Mouse (Mus musculus): ENCODE measurements around the gene Tenm3. TPM values are rescaled to one million over a fixed set of nuclear protein-coding genes. Genes with fewer than 3 reads are reported as not detected.

Gene Tenm3
- total and polyA plus RNA-seq, 3 experiments, result 0.03 to 0.08 (median 0.07) TPM

GRCm38 (mm10) chr8:48315605-48316004 is 528.1 kb downstream of the Tenm3 start:
- Histone ChIP-seq H3K4me1 (ENCODE audit: control insufficient read depth in 1 of 2, insufficient read depth in 2 of 2) (no peaks in the 10 kb centered on the region), H3K9ac (ENCODE audit: insufficient read depth, low read depth) (no peak overlapping the region), H3K79me2 (replicated peaks; ENCODE audit: control insufficient read depth, extremely low read depth, insufficient read depth, poor library complexity, severe bottlenecking) (no peaks in the 10 kb centered on the region), H3K4me2 (ENCODE audit: insufficient read depth, low read depth, poor library complexity, severe bottlenecking) (no peak overlapping the region), H3K27me3 (replicated peaks) (no peaks in the 10 kb centered on the region), H3K27ac (ENCODE audit: insufficient read depth, low read depth) (no peak overlapping the region), H3K4me3 (replicated peaks in 1 of 3; ENCODE audit: low read depth in 2 of 3, low read length in 2 of 3, poor library complexity in 1 of 3) (no peak overlapping the region), H3K9me3 (replicated peaks; ENCODE audit: low read length) (peaks cover 59% of the 10 kb centered on the region), H3K36me3 (replicated peaks in 1 of 2; ENCODE audit: control insufficient read depth in 1 of 2, insufficient read depth in 1 of 2, low read length in 1 of 2) (no peaks in the 10 kb centered on the region)
- DNase-seq (ENCODE audit: extremely low read depth), result no peak
- dilution Hi-C loops (cut with MboI; ENCODE audit: extremely low pct_ligation_motif_present, extremely low pct_unique_long_range_greater_than_20kb, low sequenced_read_pairs) (no loop called here), in situ Hi-C loops (cut with MboI; ENCODE audit: low pct_ligation_motif_present, low pct_unique_long_range_greater_than_20kb, low sequenced_read_pairs) (no loop called here)
- TF ChIP-seq POLR2AphosphoS2 (IDR thresholded peaks at IDR 0.05; ENCODE audit: low read depth, low read length), result no peak
- no peak for TF ChIP-seq JUND (conservative IDR thresholded peaks at IDR 0.05; ENCODE audit: low read depth, low read length)
- TF ChIP-seq RAD21 (IDR thresholded peaks at IDR 0.05; ENCODE audit: low read depth, low read length), result no peak
- no peak for TF ChIP-seq TBP (conservative IDR thresholded peaks at IDR 0.05; ENCODE audit: low read depth, low read length)
- no peak for TF ChIP-seq KAT2A (IDR thresholded peaks at IDR 0.05; ENCODE audit: insufficient replicate concordance, low read length)
- no peak for TF ChIP-seq TCF12 (IDR thresholded peaks at IDR 0.05; ENCODE audit: low read depth, low read length)
- TF ChIP-seq MXI1 (IDR thresholded peaks at IDR 0.05; ENCODE audit: low read depth, low read length), result no peak
- no peak for TF ChIP-seq MYC (IDR thresholded peaks at IDR 0.05; ENCODE audit: low read depth, low read length)
- no peak for TF ChIP-seq EP300 (IDR thresholded peaks at IDR 0.05; ENCODE audit: low read length)
- no peak for TF ChIP-seq ZC3H11A (IDR thresholded peaks at IDR 0.05; ENCODE audit: low read depth, low read length)
- no peak for TF ChIP-seq ELF1 (IDR thresholded peaks at IDR 0.05; ENCODE audit: low read depth, low read length)

- H3K4me2 ChIP-seq (ENCODE audit: insufficient read depth, low read depth, poor library complexity, severe bottlenecking), result no peak overlapping the region
- no peaks in the 10 kb centered on the region for H3K79me2 ChIP-seq (replicated peaks; ENCODE audit: control insufficient read depth, extremely low read depth, insufficient read depth, poor library complexity, severe bottlenecking)
- dilution Hi-C loops (cut with MboI; ENCODE audit: extremely low pct_ligation_motif_present, extremely low pct_unique_long_range_greater_than_20kb, low sequenced_read_pairs), result no loop called here
- H3K36me3 ChIP-seq (replicated peaks in 1 of 2; ENCODE audit: control insufficient read depth in 1 of 2, insufficient read depth in 1 of 2, low read length in 1 of 2), result no peaks in the 10 kb centered on the region
- H3K4me1 ChIP-seq (ENCODE audit: control insufficient read depth in 1 of 2, insufficient read depth in 2 of 2), result no peaks in the 10 kb centered on the region
- H3K9me3 ChIP-seq (replicated peaks; ENCODE audit: low read length), result peaks cover 58% of the 10 kb centered on the region
- no peaks in the 10 kb centered on the region for H3K27me3 ChIP-seq (replicated peaks)
- no peak overlapping the region for H3K4me3 ChIP-seq (replicated peaks in 1 of 3; ENCODE audit: low read depth in 2 of 3, low read length in 2 of 3, poor library complexity in 1 of 3)
- in situ Hi-C loops (cut with MboI; ENCODE audit: low pct_ligation_motif_present, low pct_unique_long_range_greater_than_20kb, low sequenced_read_pairs), result no loop called here
- DNase-seq (ENCODE audit: extremely low read depth), result no peak
- no peak overlapping the region for H3K9ac ChIP-seq (ENCODE audit: insufficient read depth, low read depth)
- H3K27ac ChIP-seq (ENCODE audit: insufficient read depth, low read depth), result no peak overlapping the region
- TF ChIP-seq ZKSCAN1 (IDR thresholded peaks at IDR 0.05; ENCODE audit: borderline replicate concordance, low read depth, low read length), result no peak
- TF ChIP-seq USF2 (conservative IDR thresholded peaks at IDR 0.05; ENCODE audit: low read depth, low read length), result no peak
- TF ChIP-seq ZC3H11A (IDR thresholded peaks at IDR 0.05; ENCODE audit: low read depth, low read length), result no peak
- TF ChIP-seq MXI1 (IDR thresholded peaks at IDR 0.05; ENCODE audit: low read depth, low read length), result no peak
- TF ChIP-seq ZMIZ1 (IDR thresholded peaks at IDR 0.05; ENCODE audit: low read depth, low read length), result no peak
- TF ChIP-seq ZNF384 (IDR thresholded peaks at IDR 0.05; ENCODE audit: low read depth, low read length), result no peak
- TF ChIP-seq PAX5 (IDR thresholded peaks at IDR 0.05; ENCODE audit: low read length), result no peak
- no peak for TF ChIP-seq MYC (IDR thresholded peaks at IDR 0.05; ENCODE audit: low read depth, low read length)
- no peak for TF ChIP-seq MEF2A (IDR thresholded peaks at IDR 0.05; ENCODE audit: borderline replicate concordance, low read depth, low read length)
- no peak for TF ChIP-seq NELFE (IDR thresholded peaks at IDR 0.05; ENCODE audit: low read depth, low read length)
- no peak for TF ChIP-seq TBP (conservative IDR thresholded peaks at IDR 0.05; ENCODE audit: low read depth, low read length)
- no peak for TF ChIP-seq BHLHE40 (IDR thresholded peaks at IDR 0.05; ENCODE audit: low read depth, low read length)
- TF ChIP-seq CHD2 (IDR thresholded peaks at IDR 0.05; ENCODE audit: low read length), result no peak
- TF ChIP-seq NRF1 (IDR thresholded peaks at IDR 0.05; ENCODE audit: low read depth, low read length), result no peak
- no peak for TF ChIP-seq SIN3A (IDR thresholded peaks at IDR 0.05; ENCODE audit: low read length)
- TF ChIP-seq E2F4 (IDR thresholded peaks at IDR 0.05; ENCODE audit: insufficient replicate concordance, low read depth, low read length), result no peak
These were observed 529.8 kb downstream of the Tenm3 start for GRCm38 (mm10) chr8:48313985-48314368.

Data from CH12.LX (cell line).